Mouse (Mus musculus) macrophage (primary cell): ENCODE data around the gene Mmp20. TPM values are rescaled to one million over a fixed set of nuclear protein-coding genes. Genes with fewer than 3 reads are reported as not detected.

Source experiments
- H3K27ac ChIP-seq: fragments of 350-480 bp; formaldehyde crosslinking; 2 replicates; pipeline ENCODE4 v1.9.0; 2021
- H3K36me3 ChIP-seq: fragments of 350-480 bp; formaldehyde crosslinking; 2 replicates; pipeline ENCODE4 v1.9.0; 2021; ENCODE audit errors: inconsistent target
- H3K4me3 ChIP-seq: fragments of 350-480 bp; formaldehyde crosslinking; 2 replicates; pipeline ENCODE4 v1.9.0; 2021; ENCODE audit errors: inconsistent target
- H3K79me2 ChIP-seq: fragments of 350-480 bp; formaldehyde crosslinking; 2 replicates; pipeline ENCODE4 v1.9.0; 2021; ENCODE audit errors: inconsistent target
- WGBS: methylation state at CpG from one replicate; pipeline ENCODE4 v1.1.7; 2026; ENCODE audit warnings: inconsistent platforms; ENCODE audit not compliant: missing documents; 5-methylcytosine and 5-hydroxymethylcytosine counted together
- polyA plus RNA-seq: library from polyadenylated mRNA; stranded (reverse); fragments of 250-400 nt; gene quantifications from 3 replicates; pipeline ENCODE4 v1.2.4, GENCODE M21; 2018; ENCODE audit warnings: inconsistent platforms
- total RNA-seq, 78 experiments: library from RNA; depleted of rRNA; stranded (reverse); fragments of 250-400 nt; gene quantifications; 1 replicate in 9 of 78; 2 replicates in 24 of 78; 3 replicates in 43 of 78; 4 replicates in 2 of 78; pipeline ENCODE4 v1.2.4; 2018; ENCODE audit warnings: inconsistent platforms in 56 of 78

The Mmp20 gene
- total RNA-seq (2018; cell fraction: chromatin; rRNA removed): not detected
- not detected for total RNA-seq (2018; cell fraction: cytosol; rRNA removed)
- not detected for total RNA-seq (2018; cell fraction: nucleus; rRNA removed)
- not detected in 3 replicates for polyA plus RNA-seq

- Histone ChIP-seq H3K27ac (no peak within 1 kb of the TSS), H3K79me2 (no peaks in the 10 kb centered on the region), H3K36me3 (no peaks in the 10 kb centered on the region), H3K4me3 (no peak within 1 kb of the TSS)
Observed at GRCm38 (mm10) chr9:7627931-7628330, at the start of gene Mmp20. Gene Mmp20, plus strand, starts transcription at chr9:7628231.

GRCm38 (mm10) chr9:7590063-7590462 is 38.0 kb upstream of the Mmp20 start:
- Histone ChIP-seq H3K36me3 (no peaks in the 10 kb centered on the region), H3K79me2 (no peaks in the 10 kb centered on the region), H3K27ac (no peak overlapping the region), H3K4me3 (no peak overlapping the region)
- 89% methylated on average over 8 of the region's 8 CpGs for WGBS

GRCm38 (mm10) chr9:7593272-7593812 is 34.7 kb upstream of the Mmp20 start:
- Histone ChIP-seq H3K36me3 (no peaks in the 10 kb centered on the region), H3K4me3 (no peak overlapping the region), H3K27ac (no peak overlapping the region), H3K79me2 (no peaks in the 10 kb centered on the region)
- WGBS: 60% methylated on average over 3 of the region's 3 CpGs

GRCm38 (mm10) chr9:7594816-7595540 is 33.1 kb upstream of the Mmp20 start:
- H3K4me3 ChIP-seq: no peak overlapping the region
- WGBS: 0% methylated on average over 6 of the region's 6 CpGs
- peak overlapping the region; percentile 72 for H3K27ac ChIP-seq

GRCm38 (mm10) chr9:7602982-7603742 is 24.9 kb upstream of the Mmp20 start:
- 0% methylated on average over 3 of the region's 3 CpGs for WGBS
- no peak overlapping the region for H3K27ac ChIP-seq
- no peaks in the 10 kb centered on the region for H3K79me2 ChIP-seq
- no peaks in the 10 kb centered on the region for H3K36me3 ChIP-seq
- no peak overlapping the region for H3K4me3 ChIP-seq

More at GRCm38 (mm10) chr9:7594816-7595540, 33.1 kb upstream of the Mmp20 start:
- H3K79me2 ChIP-seq: no peaks in the 10 kb centered on the region
- H3K36me3 ChIP-seq: no peaks in the 10 kb centered on the region

- WGBS: 63% methylated on average over 6 of the region's 6 CpGs
- Histone ChIP-seq H3K36me3 (no peaks in the 10 kb centered on the region), H3K27ac (no peak overlapping the region), H3K4me3 (no peak overlapping the region), H3K79me2 (no peaks in the 10 kb centered on the region)
Observed at GRCm38 (mm10) chr9:7604005-7604404, 24.0 kb upstream of the Mmp20 start.

- H3K79me2 ChIP-seq: no peaks in the 10 kb centered on the region
- no peak overlapping the region for H3K27ac ChIP-seq
- H3K4me3 ChIP-seq: no peak overlapping the region
- no peaks in the 10 kb centered on the region for H3K36me3 ChIP-seq
- 66% methylated on average over 12 of the region's 12 CpGs for WGBS
Observed at GRCm38 (mm10) chr9:7605638-7606037, 22.4 kb upstream of the Mmp20 start.

GRCm38 (mm10) chr9:7622582-7622981 is 5.4 kb upstream of the Mmp20 start:
- H3K27ac ChIP-seq: no peak overlapping the region
- H3K79me2 ChIP-seq: no peaks in the 10 kb centered on the region
- no peak overlapping the region for H3K4me3 ChIP-seq
- H3K36me3 ChIP-seq: no peaks in the 10 kb centered on the region
- WGBS: 80% methylated on average over 3 of the region's 3 CpGs

GRCm38 (mm10) chr9:7633936-7634335 is 5.9 kb downstream of the Mmp20 start:
- no peak overlapping the region for H3K27ac ChIP-seq
- H3K36me3 ChIP-seq: no peaks in the 10 kb centered on the region
- 78% methylated on average over 5 of the region's 5 CpGs for WGBS
- H3K79me2 ChIP-seq: no peaks in the 10 kb centered on the region
- H3K4me3 ChIP-seq: no peak overlapping the region

- H3K79me2 ChIP-seq: no peaks in the 10 kb centered on the region
- H3K4me3 ChIP-seq: no peak overlapping the region
- WGBS: 98% methylated on average over 3 of the region's 3 CpGs
- no peaks in the 10 kb centered on the region for H3K36me3 ChIP-seq
- H3K27ac ChIP-seq: no peak overlapping the region
Observed at GRCm38 (mm10) chr9:7647901-7648300, 19.9 kb downstream of the Mmp20 start.

GRCm38 (mm10) chr9:7650397-7651180 is 22.6 kb downstream of the Mmp20 start:
- 51% methylated on average over 5 of the region's 5 CpGs for WGBS
- no peak overlapping the region for H3K27ac ChIP-seq
- H3K4me3 ChIP-seq: no peak overlapping the region
- no peaks in the 10 kb centered on the region for H3K36me3 ChIP-seq
- H3K79me2 ChIP-seq: no peaks in the 10 kb centered on the region

- H3K27ac ChIP-seq: no peak overlapping the region
- H3K4me3 ChIP-seq: no peak overlapping the region
- no peaks in the 10 kb centered on the region for H3K36me3 ChIP-seq
- WGBS: 94% methylated on average over 5 of the region's 5 CpGs
- H3K79me2 ChIP-seq: no peaks in the 10 kb centered on the region
Observed at GRCm38 (mm10) chr9:7652351-7653085, 24.5 kb downstream of the Mmp20 start.

- 34% methylated on average over 4 of the region's 4 CpGs for WGBS
- no peak overlapping the region for H3K27ac ChIP-seq
- no peak overlapping the region for H3K4me3 ChIP-seq
- no peaks in the 10 kb centered on the region for H3K79me2 ChIP-seq
- H3K36me3 ChIP-seq: no peaks in the 10 kb centered on the region
Observed at GRCm38 (mm10) chr9:7657946-7658345, 29.9 kb downstream of the Mmp20 start.

GRCm38 (mm10) chr9:7659469-7660020 is 31.5 kb downstream of the Mmp20 start:
- WGBS: 97% methylated on average over 6 of the region's 6 CpGs
- no peaks in the 10 kb centered on the region for H3K36me3 ChIP-seq
- no peak overlapping the region for H3K4me3 ChIP-seq
- H3K79me2 ChIP-seq: no peaks in the 10 kb centered on the region
- no peak overlapping the region for H3K27ac ChIP-seq
